Mouse (Mus musculus) embryo, embryonic 11 days (tissue): ENCODE measurements around the gene Hlcs.
A peak's percentile ranks its signal among the peaks of the same experiment; 100 is the strongest.

Experiments
- DNase-seq: peaks from one replicate; pipeline ENCODE4 v3.0.0-alpha.2; 2015

Gene Hlcs

GRCm38 (mm10) chr16:94088819-94089692, 224.3 kb downstream of the Hlcs start:
- peak; percentile 50 for DNase-seq

GRCm38 (mm10) chr16:94088226-94088748, 225.1 kb downstream of the Hlcs start:
- DNase-seq, result no peak

- no peak for DNase-seq
Observed at GRCm38 (mm10) chr16:94087570-94088225, 225.7 kb downstream of the Hlcs start.

GRCm38 (mm10) chr16:94086701-94087569, 226.4 kb downstream of the Hlcs start:
- peak; percentile 54 for DNase-seq

- peak; percentile 57 for DNase-seq
Observed at GRCm38 (mm10) chr16:94085603-94086285, 227.6 kb downstream of the Hlcs start.

GRCm38 (mm10) chr16:94084711-94085602, 228.4 kb downstream of the Hlcs start, which contains the start of gene Sim2:
TSS of gene Sim2 (plus strand) at chr16:94084931.
- DNase-seq, result peak; percentile 47

GRCm38 (mm10) chr16:94083848-94084525, 229.4 kb downstream of the Hlcs start:
- peak; percentile 52 for DNase-seq

- DNase-seq, result peak; percentile 47
Observed at GRCm38 (mm10) chr16:94082960-94083847, 230.2 kb downstream of the Hlcs start.

GRCm38 (mm10) chr16:94081996-94082708, 231.2 kb downstream of the Hlcs start:
- DNase-seq, result no peak

- no peak for DNase-seq
Observed at GRCm38 (mm10) chr16:94081596-94081995, 231.8 kb downstream of the Hlcs start.

- no peak for DNase-seq
Observed at GRCm38 (mm10) chr16:94079856-94080555, 233.4 kb downstream of the Hlcs start.

GRCm38 (mm10) chr16:94079075-94079855, 234.1 kb downstream of the Hlcs start:
- peak; percentile 63 for DNase-seq
